Mouse (Mus musculus): ENCODE measurements around the gene Hspa1a.

DNA sequence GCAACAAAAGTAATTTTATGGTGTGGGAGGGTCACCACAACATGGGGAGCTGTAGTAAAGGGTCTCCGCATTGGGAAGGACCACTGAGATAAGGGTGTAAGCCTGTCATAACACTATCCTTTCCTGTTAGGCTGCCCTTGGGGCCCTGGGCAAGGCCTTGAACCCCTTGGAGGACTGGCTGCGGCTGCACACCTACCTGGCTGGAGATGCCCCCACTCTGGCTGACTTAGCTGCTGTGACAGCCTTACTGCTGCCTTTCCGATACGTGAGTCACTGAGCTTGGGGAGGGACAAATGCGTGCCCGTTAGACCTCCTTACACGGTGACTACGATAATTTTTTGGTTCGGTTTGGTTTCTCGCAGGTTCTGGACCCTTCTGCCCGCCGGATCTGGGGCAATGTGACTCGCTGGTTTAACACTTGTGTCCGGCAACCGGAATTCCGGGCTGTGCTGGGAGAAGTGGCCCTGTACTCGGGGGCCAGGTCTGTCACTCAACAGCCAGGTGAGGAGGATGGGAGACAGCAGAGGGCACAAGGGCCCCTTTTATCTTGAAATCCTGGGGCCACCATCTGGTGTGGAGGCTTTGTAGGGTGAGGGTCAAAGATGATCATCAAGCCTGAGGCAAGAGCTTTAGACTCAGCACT, 32.2 kb upstream of the Hspa1a start:
- no peak for TF ChIP-seq POLR2A (IDR thresholded peaks at IDR 0.05; ENCODE audit: insufficient read length, low read depth)
- no peak for TF ChIP-seq USF1 (IDR thresholded peaks at IDR 0.05; ENCODE audit: low read depth)
- no peak for TF ChIP-seq MAX (IDR thresholded peaks at IDR 0.05; ENCODE audit: low read depth)
- no peak for TF ChIP-seq E2F4 (IDR thresholded peaks at IDR 0.05; ENCODE audit: insufficient read depth)
- TF ChIP-seq POLR2AphosphoS2 (IDR thresholded peaks at IDR 0.05; ENCODE audit: insufficient read length, low read depth), result no peak
- no peak for TF ChIP-seq TCF3 (IDR thresholded peaks at IDR 0.05; ENCODE audit: insufficient read length, low read depth)
- no peak for TF ChIP-seq CEBPB (IDR thresholded peaks at IDR 0.05; ENCODE audit: insufficient read depth, poor library complexity, severe bottlenecking)
- TF ChIP-seq MYOD1 (IDR thresholded peaks at IDR 0.05; ENCODE audit: control insufficient read depth in 1 of 3, insufficient read length in 2 of 3, low read depth in 2 of 3), result no peak
- TF ChIP-seq SRF (IDR thresholded peaks at IDR 0.05; ENCODE audit: control insufficient read depth, insufficient read length, low read depth), result no peak
